Mouse (Mus musculus) forebrain, embryonic 15.5 days (tissue): ENCODE measurements around the gene Osbpl9. TPM values are rescaled to one million over a fixed set of nuclear protein-coding genes. Genes with fewer than 3 reads are reported as not detected.

Experiments
- ATAC-seq: fragments of 200-750 bp; cut with Nextera tagmentation; replicated peaks from 2 replicates; pipeline ENCODE4 v1.8.0; 2017; ENCODE audit warnings: mild to moderate bottlenecking, moderate TSS enrichment, moderate library complexity
- H3K27ac ChIP-seq: fragments of 300-500 bp; sonication (generic); replicated peaks from 2 replicates; pipeline ENCODE4 v1.5.1; 2015; ENCODE audit warnings: mild to moderate bottlenecking, inconsistent platforms
- H3K27me3 ChIP-seq: fragments of 300-500 bp; sonication (generic); 2 replicates; pipeline ENCODE4 v1.6.1; 2015; ENCODE audit warnings: inconsistent platforms
- H3K36me3 ChIP-seq: fragments of 300-500 bp; sonication (generic); 2 replicates; pipeline ENCODE4 v1.6.1; 2015; ENCODE audit warnings: mild to moderate bottlenecking, inconsistent platforms
- H3K4me1 ChIP-seq: fragments of 300-500 bp; sonication (generic); 2 replicates; pipeline ENCODE4 v1.6.1; 2015; ENCODE audit warnings: inconsistent platforms
- H3K4me2 ChIP-seq: fragments of 300-500 bp; sonication (generic); replicated peaks from 2 replicates; pipeline ENCODE4 v1.6.1; 2015; ENCODE audit warnings: mild to moderate bottlenecking, inconsistent platforms
- H3K4me3 ChIP-seq: fragments of 300-500 bp; sonication (generic); 2 replicates; pipeline ENCODE4 v1.5.1; 2015; ENCODE audit warnings: mild to moderate bottlenecking, inconsistent platforms
- H3K9ac ChIP-seq: fragments of 300-500 bp; sonication (generic); replicated peaks from 2 replicates; pipeline ENCODE4 v1.6.1; 2015; ENCODE audit warnings: mild to moderate bottlenecking, inconsistent platforms
- H3K9me3 ChIP-seq: fragments of 300-500 bp; sonication (generic); 2 replicates; pipeline ENCODE4 v1.6.1; 2016; ENCODE audit warnings: inconsistent platforms
- WGBS: fragments of 180-500 bp; shearing (Covaris S2); methylation state at CpG from one replicate; pipeline ENCODE4 v1.1.7; 2015; ENCODE audit warnings: mixed read lengths; 5-methylcytosine and 5-hydroxymethylcytosine counted together
- polyA plus RNA-seq: library from polyadenylated mRNA; unstranded; fragments of >200 nt; fragmentation: Nextera tagmentation; extraction: Ambion mirVana; gene quantifications from 2 replicates; pipeline ENCODE4 v1.2.1, GENCODE M21; 2015

The Osbpl9 gene
- polyA plus RNA-seq, 1 experiment from 2014 or later, result 78.5 TPM

DNA sequence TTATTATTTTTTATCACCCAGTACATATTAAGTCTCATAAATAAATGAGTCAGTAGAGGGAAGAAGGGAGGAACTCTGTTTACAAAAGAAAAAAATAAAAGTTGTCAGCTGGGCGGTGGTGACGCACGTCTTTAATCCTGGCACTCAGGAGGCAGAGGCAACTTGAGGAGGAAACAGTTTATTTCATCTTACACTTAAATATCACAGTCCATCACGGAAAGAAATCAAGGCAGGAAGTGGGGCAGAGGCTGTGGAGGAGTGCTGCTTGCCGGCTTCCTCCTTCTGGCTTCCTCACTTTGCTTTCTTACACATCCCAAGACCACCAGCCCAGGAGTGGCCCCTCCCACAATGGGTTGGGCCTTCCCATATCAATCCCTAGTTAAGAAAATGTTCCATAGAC is 24.0 kb upstream of the Osbpl9 start:
- Histone ChIP-seq H3K4me1 (peaks cover 12% of the 10 kb centered on the region), H3K27ac (peak overlapping the region; percentile 68), H3K27me3 (no peaks in the 10 kb centered on the region), H3K4me2 (no peak overlapping the region), H3K4me3 (no peak overlapping the region), H3K9me3 (no peaks in the 10 kb centered on the region), H3K9ac (no peak overlapping the region), H3K36me3 (no peaks in the 10 kb centered on the region)
- no peak for ATAC-seq
- WGBS, result 57% methylated on average over 5 of the region's 5 CpGs

GRCm38 (mm10) chr4:109225606-109226005 is 23.5 kb upstream of the Osbpl9 start:
- peak overlapping the region; percentile 23; the same call in 1 of the 2 replicates for H3K9ac ChIP-seq
- H3K27me3 ChIP-seq, result no peaks in the 10 kb centered on the region
- peak overlapping the region; percentile 68 for H3K27ac ChIP-seq
- peak; percentile 76 for ATAC-seq
- no peaks in the 10 kb centered on the region for H3K9me3 ChIP-seq
- H3K4me2 ChIP-seq, result 0 out of 2 replicates have a peak overlapping the region, but pooled peaks have one; percentile 5
- H3K4me1 ChIP-seq, result peaks cover 12% of the 10 kb centered on the region
- WGBS, result 38% methylated on average over 6 of the region's 6 CpGs
- H3K4me3 ChIP-seq, result no peak overlapping the region
- no peaks in the 10 kb centered on the region for H3K36me3 ChIP-seq

DNA sequence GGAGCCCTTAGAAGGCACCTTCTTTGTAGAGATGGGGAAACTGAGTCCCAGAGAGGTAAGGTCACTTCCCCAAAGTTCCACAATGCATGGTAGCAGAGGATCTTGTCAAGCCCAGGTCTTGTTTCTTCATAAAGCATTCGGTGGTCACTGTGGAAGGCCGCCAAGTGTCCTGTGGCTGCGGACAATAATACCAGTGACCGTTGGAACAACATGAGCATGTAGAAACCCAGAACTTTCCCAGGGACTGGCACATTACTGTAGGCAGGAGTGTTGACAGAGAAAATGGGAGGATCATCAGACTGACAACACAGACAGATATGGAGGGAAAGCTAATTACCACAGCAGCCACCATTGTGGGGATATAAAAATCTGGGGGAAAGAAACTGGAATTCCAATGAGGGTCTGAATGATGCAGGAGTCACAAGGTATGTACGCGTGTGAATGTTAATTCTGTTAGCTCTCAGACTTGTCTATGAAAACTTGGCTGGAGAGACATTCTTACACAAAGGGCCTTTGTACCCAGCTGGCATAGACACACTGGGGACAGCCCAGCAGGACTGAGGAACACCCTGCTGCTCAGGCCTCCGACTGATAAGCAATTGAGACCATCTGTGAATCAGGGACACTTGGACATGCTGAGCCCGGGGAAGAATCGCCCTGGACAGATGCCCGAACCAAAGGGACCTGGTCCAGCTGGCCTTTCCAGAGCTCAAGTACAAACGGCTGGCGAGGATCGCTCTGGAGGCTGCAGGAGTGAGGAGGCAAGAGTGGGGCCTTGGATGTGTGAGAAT is 22.9 kb upstream of the Osbpl9 start:
- peak; percentile 95 for ATAC-seq
- 24% methylated on average over 13 of the region's 13 CpGs for WGBS
- H3K27ac ChIP-seq, result peak overlapping the region; percentile 68
- no peaks in the 10 kb centered on the region for H3K36me3 ChIP-seq
- no peak overlapping the region for H3K4me3 ChIP-seq
- no peaks in the 10 kb centered on the region for H3K27me3 ChIP-seq
- 0 out of 2 replicates have a peak overlapping the region, but pooled peaks have one; percentile 5 for H3K4me2 ChIP-seq
- peaks cover 12% of the 10 kb centered on the region for H3K4me1 ChIP-seq
- H3K9me3 ChIP-seq, result no peaks in the 10 kb centered on the region
- H3K9ac ChIP-seq, result 0 out of 2 replicates have a peak overlapping the region, but pooled peaks have one; percentile 23

- Histone ChIP-seq H3K4me2 (no peak overlapping the region), H3K4me3 (no peak overlapping the region), H3K27me3 (no peaks in the 10 kb centered on the region), H3K4me1 (peaks cover 12% of the 10 kb centered on the region), H3K36me3 (no peaks in the 10 kb centered on the region), H3K27ac (no peak overlapping the region), H3K9ac (no peak overlapping the region), H3K9me3 (no peaks in the 10 kb centered on the region)
- WGBS, result 85% methylated on average over 3 of the region's 3 CpGs
- ATAC-seq, result no peak
Measured at GRCm38 (mm10) chr4:109222001-109222400, 19.9 kb upstream of the Osbpl9 start.

- 77% methylated on average over 14 of the region's 14 CpGs for WGBS
- Histone ChIP-seq H3K4me3 (no peak overlapping the region), H3K9me3 (no peaks in the 10 kb centered on the region), H3K27me3 (no peaks in the 10 kb centered on the region), H3K9ac (no peak overlapping the region), H3K4me1 (peaks cover 6% of the 10 kb centered on the region), H3K27ac (no peak overlapping the region), H3K36me3 (no peaks in the 10 kb centered on the region), H3K4me2 (no peak overlapping the region)
- no peak for ATAC-seq
Measured at GRCm38 (mm10) chr4:109220441-109220940, 18.4 kb upstream of the Osbpl9 start.

- H3K4me2 ChIP-seq, result no peak overlapping the region
- no peak overlapping the region for H3K9ac ChIP-seq
- H3K9me3 ChIP-seq, result no peaks in the 10 kb centered on the region
- WGBS, result 82% methylated on average over 7 of the region's 7 CpGs
- H3K36me3 ChIP-seq, result no peaks in the 10 kb centered on the region
- H3K4me1 ChIP-seq, result no peaks in the 10 kb centered on the region
- no peak for ATAC-seq
- H3K27ac ChIP-seq, result no peak overlapping the region
- H3K4me3 ChIP-seq, result no peak overlapping the region
- no peaks in the 10 kb centered on the region for H3K27me3 ChIP-seq
Measured at GRCm38 (mm10) chr4:109218008-109218407, 15.9 kb upstream of the Osbpl9 start.

DNA sequence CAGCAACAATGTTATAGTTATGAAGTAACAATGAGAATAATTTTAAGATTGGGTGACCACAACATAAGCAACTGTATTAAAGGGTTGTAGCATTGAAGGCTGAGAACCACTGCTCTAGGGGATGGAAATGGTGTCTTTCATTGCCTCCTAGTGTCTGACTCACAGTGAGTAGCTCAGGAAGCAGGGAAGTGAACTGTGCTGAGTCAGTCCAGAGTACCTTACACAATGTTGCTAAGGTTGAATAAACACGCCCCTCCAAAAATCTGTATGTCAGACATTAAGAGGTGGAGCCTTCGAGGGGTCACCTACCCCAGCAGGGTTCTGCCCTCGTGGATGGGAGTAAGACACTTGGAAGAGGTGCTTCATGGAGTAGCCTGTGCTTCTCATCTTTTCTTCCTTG is 11.9 kb upstream of the Osbpl9 start:
- Histone ChIP-seq H3K9me3 (no peaks in the 10 kb centered on the region), H3K36me3 (no peaks in the 10 kb centered on the region), H3K27ac (no peak overlapping the region), H3K4me1 (no peaks in the 10 kb centered on the region), H3K27me3 (no peaks in the 10 kb centered on the region), H3K4me3 (no peak overlapping the region), H3K4me2 (no peak overlapping the region), H3K9ac (no peak overlapping the region)
- ATAC-seq, result no peak
- 79% methylated on average over 3 of the region's 3 CpGs for WGBS

DNA sequence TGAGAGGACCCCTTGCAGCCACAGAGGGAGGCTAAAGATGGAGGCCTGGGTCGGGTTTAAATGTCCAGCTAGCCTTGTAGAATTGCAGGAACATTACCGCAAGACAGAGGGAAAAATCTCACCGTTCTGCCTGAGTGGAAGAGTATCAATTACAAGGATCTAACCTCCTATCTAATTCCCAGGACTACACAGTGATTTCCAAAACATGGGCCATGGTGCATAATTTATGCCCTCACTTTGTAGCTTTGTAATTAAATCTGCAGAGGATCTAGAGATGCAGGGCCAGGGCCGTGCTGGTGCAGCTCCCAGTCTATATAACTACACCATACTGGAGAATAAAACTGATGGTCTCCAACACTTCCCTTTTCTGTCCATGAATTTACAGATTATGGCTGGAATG is 8.8 kb upstream of the Osbpl9 start:
- Histone ChIP-seq H3K4me3 (no peak overlapping the region), H3K4me2 (no peak overlapping the region), H3K27me3 (no peaks in the 10 kb centered on the region), H3K4me1 (no peaks in the 10 kb centered on the region), H3K36me3 (no peaks in the 10 kb centered on the region), H3K9me3 (no peaks in the 10 kb centered on the region), H3K27ac (no peak overlapping the region), H3K9ac (no peak overlapping the region)
- no peak for ATAC-seq
- WGBS, result 67% methylated on average over 4 of the region's 4 CpGs

- ATAC-seq, result no peak
- no peaks in the 10 kb centered on the region for H3K36me3 ChIP-seq
- 83% methylated on average over 2 of the region's 2 CpGs for WGBS
- H3K4me1 ChIP-seq, result no peaks in the 10 kb centered on the region
- H3K9ac ChIP-seq, result no peak overlapping the region
- no peaks in the 10 kb centered on the region for H3K27me3 ChIP-seq
- H3K4me3 ChIP-seq, result no peak overlapping the region
- H3K27ac ChIP-seq, result no peak overlapping the region
- H3K9me3 ChIP-seq, result no peaks in the 10 kb centered on the region
- H3K4me2 ChIP-seq, result no peak overlapping the region
Measured at GRCm38 (mm10) chr4:109210253-109210652, 8.2 kb upstream of the Osbpl9 start.

- Histone ChIP-seq H3K9ac (no peak overlapping the region), H3K9me3 (no peaks in the 10 kb centered on the region), H3K4me1 (0 out of 2 replicates have a peak, but pooled peaks cover 1% of the 10 kb centered on the region), H3K4me2 (no peak overlapping the region), H3K27me3 (no peaks in the 10 kb centered on the region), H3K4me3 (no peak overlapping the region), H3K36me3 (no peaks in the 10 kb centered on the region), H3K27ac (no peak overlapping the region)
- WGBS, result 70% methylated on average over 5 of the region's 5 CpGs
- no peak for ATAC-seq
Measured at GRCm38 (mm10) chr4:109207524-109207923, 5.5 kb upstream of the Osbpl9 start.

DNA sequence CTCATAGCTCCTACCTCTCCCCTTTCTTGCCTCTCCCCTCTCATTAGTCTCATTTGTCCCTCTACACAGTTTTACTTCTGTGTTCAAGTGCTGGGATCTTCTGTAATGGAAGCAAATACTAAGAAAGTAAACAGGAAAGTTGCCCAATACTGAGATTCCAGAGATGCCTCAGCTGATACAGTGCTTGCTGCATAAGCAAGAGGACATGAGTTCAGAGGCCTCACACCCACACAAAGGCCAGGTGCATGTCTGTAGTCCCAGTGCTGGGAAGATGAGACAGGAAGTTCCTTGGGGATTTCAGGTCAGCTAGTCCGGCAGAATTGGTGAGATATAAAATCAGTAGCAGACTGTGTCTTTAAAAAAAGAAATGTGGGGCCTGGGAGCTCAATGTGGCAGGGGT is 2.3 kb upstream of the Osbpl9 start:
- 68% methylated on average over 1 of the region's 1 CpGs for WGBS

GRCm38 (mm10) chr4:109203931-109204330 is 1.9 kb upstream of the Osbpl9 start:
- H3K4me3 ChIP-seq, result no peak overlapping the region
- H3K4me1 ChIP-seq, result peaks cover 25% of the 10 kb centered on the region
- H3K27ac ChIP-seq, result no peak overlapping the region
- WGBS, result 87% methylated on average over 1 of the region's 1 CpGs
- H3K4me2 ChIP-seq, result no peak overlapping the region
- H3K9ac ChIP-seq, result no peak overlapping the region
- no peaks in the 10 kb centered on the region for H3K9me3 ChIP-seq
- H3K36me3 ChIP-seq, result no peaks in the 10 kb centered on the region
- no peak for ATAC-seq
- H3K27me3 ChIP-seq, result no peaks in the 10 kb centered on the region

More for the DNA sequence above, 2.3 kb upstream of the Osbpl9 start:
- H3K4me1 ChIP-seq, result peaks cover 21% of the 10 kb centered on the region
- H3K27ac ChIP-seq, result no peak overlapping the region
- H3K9me3 ChIP-seq, result no peaks in the 10 kb centered on the region
- H3K27me3 ChIP-seq, result no peaks in the 10 kb centered on the region
- H3K4me2 ChIP-seq, result no peak overlapping the region
- H3K4me3 ChIP-seq, result no peak overlapping the region
- H3K36me3 ChIP-seq, result no peaks in the 10 kb centered on the region
- no peak overlapping the region for H3K9ac ChIP-seq
- no peak for ATAC-seq
